Mouse (Mus musculus) ES-Bruce4 (cell line): Measurements from ENCODE around the gene Wiz.

Experiments
- CTCF ChIP-seq: IDR thresholded peaks from one replicate; pipeline ENCODE4 v1.8.1; 2011; ENCODE audit warnings: low read depth, low read length
- EP300 ChIP-seq: IDR thresholded peaks from 2 replicates; pipeline ENCODE4 v1.6.1; 2011; ENCODE audit warnings: low read depth, low read length; ENCODE audit not compliant: insufficient read depth

DNA sequence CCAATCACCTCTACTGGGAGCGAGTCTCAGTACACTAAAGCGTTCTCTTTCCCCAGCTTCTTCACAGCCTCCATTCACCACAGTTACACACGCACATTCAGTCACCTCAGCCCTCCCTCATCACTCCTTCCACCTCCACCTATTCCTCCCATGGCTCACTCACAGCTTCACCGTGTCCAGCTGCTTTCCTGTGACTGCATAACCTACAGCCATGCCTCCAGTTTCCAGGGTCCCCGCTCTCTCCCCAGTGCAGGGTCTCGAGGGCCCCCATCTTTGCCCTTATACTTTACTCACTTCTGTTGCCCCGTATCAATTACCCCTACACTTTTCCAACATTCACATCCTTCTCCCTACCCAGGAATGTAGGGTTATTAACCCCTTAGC lies 1.3 kb downstream of the Wiz start:
- TF ChIP-seq EP300 (no peak), CTCF (no peak)
